Mouse (Mus musculus) gastrocnemius, postnatal 10 days (tissue): ENCODE data around the gene Gm10961. TPM values are rescaled to one million over a fixed set of nuclear protein-coding genes. Genes with fewer than 3 reads are reported as not detected.

Experiments
- DNase-seq: peaks from one replicate; pipeline ENCODE4 v3.0.0; 2021; ENCODE audit warnings: mixed read lengths
- total RNA-seq, 2 experiments: library from RNA; stranded (reverse); gene quantifications; 2 replicates each; pipeline ENCODE4 v1.2.3; 2021

Gm10961 gene
- total RNA-seq, 2 experiments from 2014 or later, result not detected

DNA sequence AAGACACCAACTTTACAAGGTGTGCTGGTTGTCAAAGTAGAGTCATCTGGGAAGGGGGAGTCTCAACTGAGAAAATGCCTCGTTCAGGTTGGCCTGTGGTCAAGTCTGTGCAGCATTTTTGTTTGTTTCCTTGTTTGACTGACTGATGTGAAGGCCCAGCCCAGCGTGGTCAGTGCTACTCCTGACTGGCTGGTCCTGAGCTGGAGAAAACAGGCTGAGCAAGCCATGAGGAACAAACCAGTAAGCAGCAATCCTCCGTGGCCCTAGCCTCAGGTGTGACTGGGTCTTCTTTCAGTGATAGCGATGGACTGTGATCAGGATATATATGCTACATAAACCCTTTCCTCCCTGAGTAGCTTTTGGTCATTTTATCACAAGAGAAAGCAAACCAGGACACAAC lies 25.8 kb downstream of the Gm10961 start:
- no peak for DNase-seq

DNA sequence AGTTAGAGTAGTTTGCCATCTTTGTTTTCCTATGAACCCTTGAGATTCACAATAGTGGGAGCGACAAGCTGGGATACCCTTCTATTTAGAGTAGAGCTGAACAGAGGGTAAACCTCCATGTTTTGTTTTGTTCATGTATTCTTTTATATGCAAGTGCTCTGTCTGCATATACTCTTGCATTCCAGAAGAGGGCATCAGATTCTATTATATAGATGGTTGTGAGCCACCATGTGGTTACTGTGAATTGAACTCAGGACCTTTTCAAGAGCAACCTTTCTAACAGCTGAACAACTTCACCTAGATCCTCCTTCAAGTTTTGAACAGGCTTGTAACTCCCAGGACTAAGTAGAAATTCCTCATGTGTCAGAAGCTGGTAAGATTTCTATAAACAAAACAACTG lies 27.9 kb downstream of the Gm10961 start:
- DNase-seq, result no peak

GRCm38 (mm10) chr3:107664641-107665040 lies 33.5 kb downstream of the Gm10961 start:
- DNase-seq, result no peak

DNA sequence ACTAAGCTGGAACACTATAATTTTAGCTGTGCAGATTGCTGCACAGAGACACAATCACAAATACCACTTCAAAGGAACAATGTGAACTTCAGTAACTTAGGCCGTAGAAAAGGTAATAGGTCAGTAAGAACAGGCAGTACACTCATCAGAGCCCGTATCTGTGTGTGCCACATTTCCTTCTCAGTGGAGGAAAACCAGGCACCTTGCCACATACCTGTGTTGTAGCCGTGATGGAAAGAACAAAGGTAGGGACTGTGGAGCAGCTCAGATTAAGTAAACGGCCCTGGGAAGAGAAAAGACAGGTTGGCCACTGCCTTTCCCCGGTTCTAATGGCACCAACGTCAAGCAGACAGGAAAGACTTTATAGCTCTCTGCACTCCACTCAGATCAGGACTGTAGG lies 36.3 kb downstream of the Gm10961 start:
- no peak for DNase-seq

GRCm38 (mm10) chr3:107668786-107669185 lies 37.7 kb downstream of the Gm10961 start:
- no peak for DNase-seq

GRCm38 (mm10) chr3:107670500-107670899 lies 39.4 kb downstream of the Gm10961 start:
- no peak for DNase-seq

GRCm38 (mm10) chr3:107671509-107671908 lies 40.4 kb downstream of the Gm10961 start:
- no peak for DNase-seq

- no peak for DNase-seq
Observed at GRCm38 (mm10) chr3:107680790-107681576, 49.9 kb downstream of the Gm10961 start.

Other genes with a start within 250 kb of the Gm10961 start
- 10 to 100 TPM; 53.2 to 59.6 TPM for gene Kcnc4, start 171.8 kb upstream of the Gm10961 start, total RNA-seq
- under 1 TPM; 0.94 to 0.95 TPM for gene Slc6a17, start 113.3 kb upstream of the Gm10961 start, total RNA-seq
- gene Ubl4b, start 76.2 kb upstream of the Gm10961 start, total RNA-seq, result not detected
- not detected for gene Alx3, start 36.3 kb upstream of the Gm10961 start, total RNA-seq
- 10 to 100 TPM; 21.4 to 24.1 TPM for gene Strip1, start 372 bp downstream of the Gm10961 start, total RNA-seq
- gene Ahcyl1, start 65.2 kb downstream of the Gm10961 start, total RNA-seq, result 10 to 100 TPM; 47.4 to 53.9 TPM
- 10 to 100 TPM; 14.2 to 21.4 TPM for gene Csf1, start 129.1 kb downstream of the Gm10961 start, total RNA-seq
- gene Eps8l3, start 245.9 kb downstream of the Gm10961 start, total RNA-seq, result not detected